Mouse (Mus musculus): ENCODE measurements around the gene Tgfa.

GRCm38 (mm10) chr6:86197150-86197862 is 2.3 kb downstream of the Tgfa start:
- TF ChIP-seq CTCF (IDR thresholded peaks at IDR 0.05; ENCODE audit: extremely low read depth, insufficient read depth, insufficient read length, insufficient replicate concordance) = no peak
- no peak for TF ChIP-seq POLR2A (IDR thresholded peaks at IDR 0.05; ENCODE audit: low read depth, low read length)

Data from spleen, adult 2 months (tissue).